Mouse (Mus musculus) kidney, postnatal 4 days (tissue): ENCODE measurements around the gene Pcbp1.
"Not testable (repeated sequence)": the region's sequence is repeated elsewhere in the genome, so short reads cannot be mapped to it uniquely, and the experiment has no call there.

Source experiments
- DNase-seq, 2 experiments: peaks; one replicate each; pipeline ENCODE4 v3.0.0; 2021; ENCODE audit warnings: mixed read lengths in 2 of 2

Gene Pcbp1

GRCm38 (mm10) chr6:86493469-86494263 is 32.5 kb downstream of the Pcbp1 start:
- no peak for DNase-seq

DNA sequence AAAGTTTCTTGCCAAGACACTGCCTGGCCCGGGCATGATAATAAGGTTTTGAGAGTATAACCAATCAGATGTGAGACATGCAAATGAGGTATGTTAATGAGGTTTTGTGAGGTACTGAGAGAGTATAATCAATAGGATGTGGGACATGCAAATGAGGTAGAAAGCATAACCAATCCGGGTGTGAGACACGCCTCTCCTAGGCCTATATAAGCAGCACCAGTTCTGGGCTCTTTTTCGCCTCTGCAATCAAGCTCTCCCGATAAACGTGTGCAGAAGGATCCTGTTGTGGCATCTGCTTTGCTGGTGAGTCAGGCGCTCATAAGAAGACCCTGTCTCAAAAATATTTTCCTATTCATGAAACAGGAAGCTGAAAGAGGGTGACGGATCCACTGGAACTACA is 35.7 kb downstream of the Pcbp1 start:
- DNase-seq, result not testable (repeated sequence)

DNA sequence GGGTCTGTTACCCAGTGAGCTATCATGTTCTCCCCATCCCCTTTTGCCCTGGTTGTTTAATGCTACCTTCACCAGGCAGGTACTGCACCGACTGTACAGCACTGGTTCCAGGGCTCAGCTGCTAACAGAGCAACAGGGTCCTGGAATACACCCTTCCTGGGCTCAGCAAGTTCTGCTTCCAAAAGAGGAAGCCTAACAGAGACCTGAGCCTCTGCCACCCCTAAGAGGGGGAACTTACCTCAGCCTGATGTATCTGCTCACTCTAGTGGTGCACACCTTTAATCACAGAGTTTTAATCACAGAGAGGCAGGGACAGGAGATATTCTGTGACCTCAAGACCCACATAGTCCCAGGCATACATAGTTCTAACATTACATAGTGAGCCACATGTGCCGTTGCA is 36.2 kb downstream of the Pcbp1 start:
- no peak for DNase-seq

DNA sequence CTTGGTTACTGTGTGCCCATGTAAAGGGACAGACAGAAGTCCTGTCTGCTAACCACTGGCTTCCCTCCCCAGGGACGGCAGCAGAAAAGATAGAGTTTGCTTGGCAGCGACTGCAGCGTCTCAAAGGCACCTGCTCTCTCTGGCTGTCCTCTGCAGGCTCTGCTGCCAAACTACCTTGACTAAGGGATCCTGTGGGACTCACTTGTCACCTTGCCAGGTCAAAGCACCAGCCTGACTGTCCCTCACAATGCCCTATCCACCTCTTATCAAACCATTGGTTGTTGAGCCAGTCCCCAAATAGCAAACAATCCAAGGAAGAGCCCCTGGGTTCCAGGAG is 38.0 kb downstream of the Pcbp1 start:
- no peak for DNase-seq

DNA sequence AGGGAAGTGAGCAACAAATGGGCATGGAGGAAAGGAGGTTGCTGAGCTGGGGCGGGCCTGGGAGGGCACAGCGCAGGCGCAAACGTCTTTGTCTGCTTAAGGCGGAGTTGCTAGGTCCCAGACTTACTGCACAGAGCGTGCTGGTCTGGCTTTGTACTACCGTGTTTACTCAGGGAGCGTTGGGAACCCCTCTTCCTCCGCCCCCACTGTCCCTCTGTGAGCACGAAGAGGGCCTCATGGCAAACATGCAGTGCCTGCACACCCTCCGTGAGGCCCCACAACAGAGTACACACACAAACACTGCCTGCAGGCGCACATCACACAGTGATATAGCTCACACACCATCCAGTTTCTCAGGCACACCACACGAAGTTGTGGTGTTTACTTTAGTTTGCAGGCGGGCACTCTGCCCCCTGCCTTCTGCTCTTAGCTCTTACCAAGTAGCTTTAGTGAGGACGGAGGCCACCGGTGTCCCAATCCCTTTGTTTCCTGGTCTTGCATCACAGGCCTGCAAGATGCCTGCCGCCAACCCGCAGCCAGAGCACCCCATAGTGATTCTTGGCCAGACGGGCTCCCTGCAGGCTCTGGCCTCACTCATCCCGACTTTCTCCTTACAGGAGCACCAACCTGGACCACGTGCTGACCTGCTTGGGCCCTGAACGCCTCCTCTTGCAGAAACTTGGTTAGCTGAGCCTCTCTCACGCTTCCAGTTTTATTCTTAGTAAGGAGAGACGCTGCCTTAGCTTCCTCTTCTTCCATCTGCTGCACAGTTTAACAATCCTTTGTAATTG is 38.6 kb downstream of the Pcbp1 start:
- peak; percentile 82 to 88 for DNase-seq

GRCm38 (mm10) chr6:86485943-86486640 is 40.0 kb downstream of the Pcbp1 start:
- DNase-seq, result peak in 1 of 2 experiments; percentile 40

DNA sequence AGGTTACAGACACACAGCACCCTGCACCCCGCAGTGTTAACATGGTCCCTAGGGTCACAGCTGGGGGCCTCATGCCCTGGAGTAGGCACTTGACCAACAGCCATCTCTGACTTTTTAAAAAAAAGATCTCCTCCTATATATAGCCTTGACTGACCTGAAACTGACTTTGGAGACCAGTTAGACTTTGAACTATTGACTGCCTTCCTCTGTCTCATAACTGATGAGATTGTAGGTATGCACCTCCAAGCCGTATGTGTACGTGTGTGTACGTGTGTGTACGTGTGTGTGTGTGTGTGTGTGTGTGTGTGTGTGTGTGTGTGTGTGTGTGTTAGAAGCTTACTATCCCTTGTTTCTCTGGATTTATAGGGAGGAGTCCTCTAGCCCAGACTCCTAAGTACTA is 44.2 kb downstream of the Pcbp1 start:
- DNase-seq, result no peak

- DNase-seq, result peak; percentile 63 to 79
Measured at GRCm38 (mm10) chr6:86480189-86480831, 45.8 kb downstream of the Pcbp1 start.

DNA sequence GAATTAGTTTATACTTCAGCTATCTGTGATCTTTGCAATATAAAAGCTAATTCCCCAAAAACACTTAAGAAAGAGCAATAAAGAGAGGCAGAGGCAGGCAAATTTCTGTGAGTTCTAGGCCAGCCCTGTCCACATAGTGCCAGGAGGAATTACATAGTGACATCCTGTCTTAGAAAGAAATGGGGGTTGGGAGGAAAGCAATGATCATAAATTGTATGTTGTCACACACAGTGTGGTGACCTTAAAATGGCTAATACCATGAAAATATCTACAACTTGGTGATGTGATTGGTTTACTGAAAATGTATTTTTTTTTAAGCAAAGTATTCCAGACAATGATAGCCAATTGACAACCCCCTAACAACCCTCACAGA is 46.3 kb downstream of the Pcbp1 start:
- peak in 1 of 2 experiments; percentile 22 for DNase-seq

DNA sequence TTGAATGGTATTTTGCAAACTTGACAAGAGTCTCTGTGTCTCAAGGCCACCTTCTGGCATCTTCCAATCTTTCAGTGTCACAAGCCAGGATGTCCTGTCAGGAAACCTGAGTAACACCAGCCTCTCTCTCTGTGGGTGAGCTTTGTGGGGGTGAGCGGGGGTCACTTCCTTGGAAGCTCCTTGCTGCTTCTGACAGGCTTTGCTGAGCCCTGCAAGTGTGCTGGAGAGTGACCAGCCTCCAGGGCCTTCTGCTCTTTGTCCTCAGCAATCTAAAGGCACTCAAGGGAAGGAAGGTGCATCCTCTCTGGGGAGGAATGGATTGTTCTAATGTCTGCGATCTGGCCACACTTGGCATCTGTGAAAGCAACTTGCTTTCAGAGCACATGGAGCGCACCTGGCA is 46.8 kb downstream of the Pcbp1 start:
- DNase-seq, result peak; percentile 63 to 77

- DNase-seq, result no peak
Measured at GRCm38 (mm10) chr6:86476931-86477330, 49.2 kb downstream of the Pcbp1 start.

DNA sequence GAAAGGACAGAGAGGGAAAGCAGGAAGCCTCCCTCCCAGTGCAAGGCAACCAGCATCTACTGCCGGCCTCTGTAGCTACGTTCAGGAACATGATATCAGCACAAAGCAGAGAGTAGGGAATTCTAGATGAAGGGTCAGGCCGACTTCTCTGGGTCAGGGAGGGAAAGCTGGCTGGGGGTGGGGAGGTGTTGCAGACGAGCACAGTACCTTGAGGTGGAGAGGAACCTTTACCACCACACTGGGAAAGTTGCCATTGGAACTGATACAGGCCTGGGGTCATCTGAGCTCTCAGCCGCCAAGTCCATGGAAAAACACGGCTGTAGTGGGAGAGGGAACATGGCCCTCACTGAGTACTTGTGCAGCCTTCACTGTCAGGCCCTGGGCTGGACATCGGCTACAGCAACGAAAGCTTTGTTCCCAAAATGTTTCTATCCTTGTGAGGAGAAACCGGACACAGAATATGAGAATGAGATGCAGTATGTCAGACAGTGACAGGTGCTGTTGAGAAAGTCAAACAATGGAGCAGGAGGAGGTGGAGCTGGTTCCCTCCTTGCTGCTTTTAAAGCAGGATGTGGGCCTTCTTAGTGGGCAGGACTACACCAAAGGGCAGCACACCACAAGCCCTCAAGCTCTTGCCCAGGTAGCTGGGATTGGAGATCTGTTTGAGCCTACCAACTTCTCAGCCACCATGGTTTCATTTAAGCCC is 50.5 kb downstream of the Pcbp1 start:
- peak in 1 of 2 experiments; percentile 17 for DNase-seq

- DNase-seq, result no peak
Measured at GRCm38 (mm10) chr6:86474646-86475181, 51.4 kb downstream of the Pcbp1 start.
